Mouse (Mus musculus) right cerebral cortex, adult 2 months (tissue): ENCODE measurements around the gene Hvcn1.
"Not testable (repeated sequence)": the region's sequence is repeated elsewhere in the genome, so short reads cannot be mapped to it uniquely, and the experiment has no call there.

Experiments
- DNase-seq, 2 experiments: peaks; one replicate each; pipeline ENCODE4 v3.0.0; 2021 to 2022; ENCODE audit warnings: low spot score in 2 of 2

The Hvcn1 gene

DNA sequence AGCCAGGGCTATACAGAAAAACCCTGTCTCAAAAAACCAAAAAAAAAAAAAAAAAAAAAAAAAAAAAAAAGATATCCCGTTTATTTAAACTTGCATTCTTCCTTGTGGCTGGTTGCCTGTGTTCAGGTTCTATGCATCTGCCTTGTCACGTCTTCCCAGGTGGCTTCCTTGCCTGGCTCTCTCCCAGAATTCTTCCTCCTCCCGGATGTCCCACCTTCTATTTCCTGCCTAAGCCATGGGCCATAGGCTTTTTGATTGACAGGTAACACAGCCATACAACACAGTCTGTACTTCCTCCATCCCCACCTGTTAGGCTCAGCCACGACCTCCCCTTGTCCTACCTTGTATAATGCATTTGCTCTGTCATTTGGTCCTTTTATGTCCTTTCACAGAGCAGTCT lies at the start of gene Hvcn1:
Gene Hvcn1, plus strand, starts transcription at position 330 of the 400 bp plus-strand sequence.
- DNase-seq: no peak

DNA sequence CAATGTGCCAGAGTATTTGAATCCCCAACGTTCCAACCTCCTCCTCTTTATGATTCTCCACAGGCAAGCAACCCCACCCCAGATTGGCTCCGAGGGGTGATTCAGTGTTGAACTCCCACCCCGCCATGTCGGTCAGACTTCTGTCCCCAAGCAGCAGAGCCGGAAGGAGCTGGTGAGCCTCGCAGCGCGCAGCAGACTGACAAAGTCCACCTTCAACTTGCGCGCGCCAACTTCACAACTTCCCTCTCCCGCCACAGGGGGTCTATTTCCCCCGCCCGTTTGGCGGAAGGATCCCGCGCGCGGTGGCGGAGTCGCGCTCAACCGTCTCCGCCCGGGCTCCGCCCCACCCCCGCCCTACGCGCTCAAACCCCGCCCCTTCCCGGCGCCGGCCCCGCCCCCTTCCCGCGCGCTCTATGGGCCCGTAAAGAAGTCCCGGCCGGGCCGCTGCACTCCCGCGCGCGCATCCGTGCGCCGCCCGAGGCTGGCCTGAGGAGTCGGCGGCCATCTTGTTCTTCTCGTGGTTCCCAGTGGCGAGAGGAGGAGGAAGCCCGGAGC lies 48.7 kb upstream of the Hvcn1 start, which contains the start of gene Ppp1cc:
Gene Ppp1cc, plus strand, starts transcription at position 452 of the 555 bp plus-strand sequence.
- peak; percentile 84 to 89 for DNase-seq

DNA sequence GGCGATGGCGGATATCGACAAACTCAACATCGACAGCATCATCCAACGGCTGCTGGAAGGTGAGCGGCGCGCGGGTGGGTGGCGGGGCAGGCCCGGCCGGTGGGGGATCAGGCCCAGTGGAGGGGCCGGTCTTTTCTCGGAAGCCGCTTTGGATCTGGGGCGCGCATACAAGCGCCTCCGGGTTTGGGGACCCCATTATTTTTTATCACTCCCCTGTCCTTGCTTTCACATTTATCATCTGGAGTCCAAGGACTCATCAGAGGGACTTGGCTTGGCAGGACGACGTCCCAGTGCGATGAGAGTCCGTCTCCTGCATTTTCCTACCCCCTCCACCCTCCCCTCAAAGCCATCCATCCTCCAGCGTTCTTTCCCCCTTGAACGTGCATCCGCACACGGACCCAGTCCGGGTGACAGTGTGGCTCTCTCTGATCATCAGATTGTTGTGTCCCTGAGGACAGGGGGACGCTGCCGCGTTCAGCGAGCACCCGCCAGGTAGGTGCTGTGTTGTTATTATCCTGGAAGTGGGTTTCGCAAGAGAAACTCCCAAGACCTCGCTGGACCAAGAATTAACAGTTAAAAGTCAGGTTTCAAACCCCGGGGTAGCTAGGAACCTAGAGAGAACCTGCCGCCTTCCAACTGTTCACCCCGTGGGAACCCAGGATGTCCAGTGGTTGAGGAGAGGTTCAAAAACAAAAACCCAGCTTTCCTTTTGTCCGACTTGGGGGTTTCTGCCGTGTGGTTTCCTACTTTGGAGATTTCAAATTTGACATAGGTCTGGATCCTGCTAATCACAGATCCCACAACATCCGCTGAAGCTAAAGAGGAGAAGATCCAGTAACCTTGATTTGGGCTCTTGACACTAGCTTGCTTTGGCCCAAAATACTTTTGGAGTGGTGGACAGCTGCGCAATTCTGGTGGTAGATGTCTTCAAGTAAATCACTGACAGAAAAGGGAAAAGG lies 47.8 kb upstream of the Hvcn1 start:
- no peak for DNase-seq

DNA sequence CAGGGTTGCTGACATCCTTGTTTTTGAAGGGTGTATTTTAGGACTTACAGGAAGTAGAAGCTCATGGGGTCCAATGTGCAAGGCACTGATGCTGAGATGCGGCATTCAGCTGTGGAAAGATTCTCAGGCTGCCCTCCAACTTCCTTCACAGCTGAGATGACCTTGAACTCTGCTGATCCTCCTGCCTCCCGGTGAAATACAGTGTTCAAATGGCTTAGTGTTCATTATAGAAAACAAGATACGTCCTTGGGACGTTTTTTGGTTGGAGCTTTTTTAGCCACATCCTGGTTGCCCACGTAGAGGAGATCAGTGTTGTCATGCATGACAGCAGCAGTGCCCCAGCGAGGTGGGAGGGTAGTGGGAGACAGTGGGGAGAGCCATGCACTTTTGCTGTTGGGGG lies 43.4 kb upstream of the Hvcn1 start:
- DNase-seq: no peak

DNA sequence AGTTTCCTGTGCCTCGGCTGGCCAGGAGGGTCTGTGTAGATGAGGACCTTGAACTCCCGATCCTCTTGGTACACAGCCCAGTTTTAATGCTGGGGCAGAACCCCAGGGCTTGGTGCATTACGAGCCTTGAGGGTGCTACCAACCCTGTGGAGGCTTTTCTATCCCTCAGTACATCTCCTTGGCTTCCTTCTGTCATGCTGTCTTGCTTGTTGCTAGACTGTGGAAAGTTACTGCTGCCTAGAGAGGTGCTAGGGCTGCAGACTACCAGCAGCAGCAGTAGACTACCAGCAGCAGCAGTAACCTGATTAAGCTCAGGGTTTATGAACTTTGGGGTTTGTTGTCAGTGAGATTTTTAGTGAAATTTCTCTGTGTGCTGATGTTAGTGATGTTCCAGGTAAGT lies 42.6 kb upstream of the Hvcn1 start:
- no peak for DNase-seq

DNA sequence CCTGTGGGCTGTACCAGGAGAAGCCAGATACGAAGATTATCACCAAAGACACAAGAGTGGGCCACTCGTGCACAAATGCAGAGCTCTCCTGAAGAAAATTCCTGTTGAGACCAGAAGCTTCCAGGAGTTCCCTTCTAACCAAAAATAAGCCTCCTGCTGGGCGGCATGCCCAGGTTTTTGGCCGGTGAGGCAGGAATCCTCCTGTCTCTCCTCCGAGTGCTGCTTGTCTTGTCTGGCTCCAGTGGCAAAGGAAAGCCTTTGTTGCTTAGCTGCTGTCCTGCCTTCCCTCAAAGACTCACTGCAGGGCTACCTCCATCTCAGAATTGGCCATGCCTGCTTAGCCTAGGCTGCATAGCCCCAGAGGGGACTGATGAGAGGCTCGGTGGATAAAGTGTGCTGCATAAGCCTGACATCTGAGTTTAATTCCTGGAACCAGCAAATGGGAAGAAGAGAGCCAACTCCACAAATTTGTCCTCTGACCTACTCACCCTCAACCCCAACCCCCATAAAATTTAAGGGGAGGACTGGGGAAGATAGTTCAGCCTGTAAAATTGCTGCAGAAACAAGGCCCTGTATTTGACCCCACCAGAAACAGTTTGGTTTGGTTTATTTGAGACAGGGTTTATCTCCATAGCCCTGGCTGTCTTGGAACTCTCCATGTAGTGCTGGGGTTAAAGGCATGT lies 41.2 kb upstream of the Hvcn1 start:
- DNase-seq: peak; percentile 64 to 68

DNA sequence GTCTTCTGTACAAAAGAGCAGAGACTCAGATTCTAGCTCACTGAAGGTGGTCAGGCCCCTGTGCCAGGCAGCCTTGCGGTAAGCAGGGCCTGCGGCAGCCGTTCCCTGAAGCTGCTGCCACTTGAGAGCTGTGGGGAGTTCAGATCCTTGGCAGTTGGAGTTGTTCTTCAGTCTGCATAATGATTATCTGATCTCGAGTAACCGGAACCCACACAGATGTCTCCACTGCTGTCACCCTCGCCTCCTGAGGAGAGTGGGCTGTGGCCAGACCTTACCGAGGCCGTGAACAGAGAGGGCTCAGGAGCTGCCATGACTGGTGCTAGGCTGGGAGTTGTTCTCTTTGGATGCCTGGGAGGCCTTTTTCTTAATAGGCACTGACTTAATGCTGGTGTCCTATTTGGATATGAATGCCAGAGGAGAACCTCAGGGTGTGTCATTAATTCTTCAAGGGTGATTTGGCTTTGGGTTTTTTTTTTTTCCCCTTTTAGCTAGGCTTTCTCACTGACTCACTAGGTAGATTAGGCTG lies 39.9 kb upstream of the Hvcn1 start:
- no peak for DNase-seq

DNA sequence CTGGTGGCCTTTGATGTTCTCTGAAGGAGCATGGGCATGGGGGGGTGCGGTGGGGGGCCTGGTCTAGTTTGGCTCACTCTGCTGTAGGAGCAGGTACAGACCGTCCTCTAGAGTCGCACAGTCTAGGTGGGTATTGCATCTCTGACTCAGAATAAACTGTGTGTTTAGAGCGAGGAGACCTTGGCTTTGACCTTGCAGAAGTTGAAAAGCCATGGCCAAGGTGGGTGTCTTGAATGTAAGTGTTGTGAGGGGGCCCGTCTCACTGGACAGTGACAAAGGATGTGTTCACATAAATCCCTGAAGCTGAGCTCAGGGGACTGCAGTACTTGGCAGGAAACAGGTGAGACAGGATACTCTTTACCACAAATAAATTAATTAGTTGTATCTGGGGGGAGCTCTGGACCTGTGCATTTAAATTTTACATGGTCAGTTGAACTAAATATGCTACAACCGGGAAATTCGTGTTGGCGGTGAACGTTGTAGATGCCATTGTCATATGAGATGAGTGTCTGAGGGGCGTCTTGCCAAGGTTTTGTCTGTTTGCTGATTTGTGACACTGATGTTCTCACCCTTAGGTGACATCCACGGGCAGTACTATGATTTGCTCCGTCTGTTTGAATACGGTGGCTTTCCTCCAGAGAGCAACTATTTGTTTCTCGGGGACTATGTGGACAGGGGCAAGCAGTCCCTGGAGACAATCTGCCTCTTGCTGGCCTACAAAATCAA lies 38.1 kb upstream of the Hvcn1 start:
- DNase-seq: no peak

DNA sequence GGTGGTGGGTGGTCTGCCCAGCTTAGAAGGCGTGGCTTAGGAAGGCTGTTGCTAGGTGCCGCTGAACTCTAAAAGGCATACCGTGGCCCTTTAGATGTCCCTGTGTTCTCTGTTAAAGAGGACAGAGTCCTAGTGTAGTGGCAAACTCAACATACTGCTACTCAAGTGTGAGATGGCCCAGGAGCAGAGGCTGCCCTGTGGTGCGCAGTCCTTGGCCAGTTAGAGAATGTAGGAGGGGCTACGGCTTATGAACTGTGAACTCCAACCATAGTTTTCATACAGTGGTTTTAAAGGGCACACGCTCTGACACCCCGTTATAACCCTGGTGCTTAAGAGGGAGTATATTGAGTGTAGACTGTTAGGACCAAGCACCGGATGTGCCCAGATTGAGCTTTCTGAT lies 35.5 kb upstream of the Hvcn1 start:
- DNase-seq: no peak

DNA sequence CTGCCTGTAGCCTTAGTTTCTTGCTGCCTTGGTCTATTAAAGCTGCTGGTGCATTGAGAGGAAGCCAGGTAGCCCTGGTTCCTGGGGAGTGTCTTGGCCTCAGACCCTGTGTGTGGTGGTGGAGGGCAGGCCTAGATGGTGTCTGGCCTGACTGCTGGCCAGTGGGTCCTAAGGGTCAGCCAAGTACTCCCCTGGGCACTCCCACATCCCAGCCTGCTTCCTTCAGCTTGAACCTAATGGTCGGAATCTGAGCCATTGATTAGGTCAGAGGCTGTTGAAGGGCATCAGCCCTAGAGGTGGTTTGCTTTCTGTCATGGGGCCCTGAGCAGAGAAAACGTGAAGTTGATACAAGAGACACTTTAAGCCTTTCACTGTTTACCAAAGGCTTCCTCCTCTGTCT lies 31.2 kb upstream of the Hvcn1 start:
- no peak for DNase-seq

DNA sequence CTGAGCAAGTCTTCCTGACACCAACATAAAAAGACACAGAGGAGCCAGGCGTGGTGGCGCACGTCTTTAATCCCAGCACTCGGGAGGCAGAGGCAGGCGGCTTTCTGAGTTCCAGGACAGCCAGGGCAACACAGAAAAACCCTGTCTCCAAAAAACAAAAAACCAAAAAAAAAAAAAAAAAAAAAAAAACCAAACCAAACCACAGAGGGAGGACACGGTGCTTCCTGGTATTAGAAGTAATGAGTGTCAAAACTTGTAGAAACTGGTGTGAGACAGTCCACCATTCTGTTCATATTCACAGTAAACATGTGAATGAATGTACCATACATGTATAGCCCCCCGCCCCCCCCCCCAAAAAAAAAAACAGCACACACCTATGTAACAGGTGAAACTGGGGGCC lies 30.6 kb upstream of the Hvcn1 start:
- DNase-seq: no peak

DNA sequence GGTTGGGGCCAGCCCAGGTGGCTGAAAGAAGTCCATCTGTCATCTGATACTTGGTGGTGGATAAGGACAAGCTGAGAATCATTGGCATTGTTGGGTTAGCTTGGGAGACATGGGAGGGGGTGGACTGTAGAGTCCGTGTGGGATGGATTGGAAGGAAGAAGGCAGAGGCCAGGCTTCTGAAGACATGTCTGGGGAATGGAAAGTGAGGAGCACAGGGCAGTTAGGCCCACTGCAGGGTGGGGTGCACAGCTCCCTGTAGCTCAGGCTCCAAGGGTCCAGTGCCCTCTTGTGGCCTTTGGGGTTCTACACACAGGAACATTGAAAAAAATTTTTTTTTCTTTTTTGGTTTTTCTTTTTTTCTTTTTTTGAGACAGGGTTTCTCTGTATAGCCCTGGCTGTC lies 30.2 kb upstream of the Hvcn1 start:
- no peak for DNase-seq

DNA sequence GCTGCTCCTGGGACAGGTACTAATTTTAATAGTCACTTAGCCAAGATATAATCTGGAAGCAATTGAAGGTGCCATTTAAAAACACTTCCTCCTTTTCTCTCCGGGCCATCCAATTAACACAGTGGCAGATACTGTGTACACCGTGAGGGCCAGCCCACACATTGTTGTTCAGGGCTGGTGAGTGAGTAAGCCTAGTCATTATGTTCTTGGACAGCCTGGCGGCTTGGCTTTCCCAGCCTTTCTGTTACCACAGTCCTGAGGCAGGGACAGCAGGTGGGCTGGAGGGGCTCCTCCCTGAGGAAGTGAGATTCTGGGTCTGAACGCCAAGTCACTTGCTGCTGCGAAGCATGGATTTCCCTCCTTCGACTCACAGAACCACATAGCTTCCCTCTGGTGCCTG lies 26.9 kb upstream of the Hvcn1 start:
- no peak for DNase-seq

DNA sequence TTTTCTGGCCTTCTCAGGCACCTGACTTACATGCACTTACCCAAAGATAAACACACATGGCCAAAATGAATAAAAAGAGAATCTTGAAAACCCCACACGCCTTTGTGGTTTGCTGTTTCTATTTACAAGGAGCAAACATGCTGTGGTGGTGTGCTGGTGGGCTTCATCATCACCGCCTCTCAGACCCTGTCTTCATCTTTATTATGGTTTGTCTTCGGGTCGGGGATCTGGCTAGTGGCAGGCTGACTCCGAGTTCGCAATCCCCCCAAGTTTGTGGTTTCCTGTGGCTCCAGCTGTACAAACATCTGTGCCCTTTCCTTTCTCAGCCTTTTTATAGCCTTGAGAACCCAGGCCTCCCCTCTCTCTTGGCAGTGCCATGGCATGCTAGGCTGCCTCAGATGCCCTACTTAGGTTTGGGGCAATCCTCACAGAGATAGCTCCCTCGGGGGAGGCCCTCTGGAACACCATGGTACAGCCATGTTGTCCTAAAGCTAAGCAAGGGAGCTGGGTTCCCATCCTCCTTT lies 22.3 kb upstream of the Hvcn1 start:
- no peak for DNase-seq

DNA sequence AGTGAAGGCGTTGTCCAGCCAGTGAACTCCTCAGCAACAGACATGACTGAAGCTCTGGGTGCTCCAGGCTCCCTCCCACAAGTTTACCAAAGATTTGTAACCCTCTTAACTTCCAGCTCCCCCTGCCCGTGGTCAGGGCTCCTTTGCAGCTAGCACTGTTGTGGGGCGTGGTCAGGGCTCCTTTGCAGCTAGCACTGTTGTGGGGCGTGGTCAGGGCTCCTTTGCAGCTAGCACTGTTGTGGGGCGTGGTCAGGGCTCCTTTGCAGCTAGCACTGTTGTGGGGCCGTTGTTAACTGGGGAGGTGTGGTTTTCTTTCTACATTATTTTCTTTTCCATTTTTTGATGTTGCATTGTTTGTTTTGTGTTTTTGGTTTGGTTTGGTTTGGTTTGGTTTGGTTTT lies 21.7 kb upstream of the Hvcn1 start:
- not testable (repeated sequence) for DNase-seq

DNA sequence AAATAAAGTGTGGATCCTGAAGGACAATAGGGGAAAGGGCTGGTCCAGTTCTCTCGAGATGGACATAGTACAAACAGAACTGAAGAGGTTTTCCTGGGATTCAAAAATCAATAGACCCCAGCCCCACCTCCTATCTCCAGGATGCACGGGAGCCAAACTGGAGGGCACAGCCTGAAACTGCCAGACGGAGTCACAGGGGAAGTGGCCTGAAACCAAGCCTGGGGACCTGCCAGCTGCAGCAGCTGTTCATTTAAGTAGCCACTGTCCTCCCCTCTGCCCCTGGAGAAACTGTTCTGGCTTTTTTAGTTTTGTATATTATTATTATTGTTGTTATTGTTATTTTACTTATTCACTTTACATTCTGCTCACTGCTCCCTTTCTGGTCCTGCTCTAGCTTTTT lies 17.5 kb upstream of the Hvcn1 start:
- DNase-seq: no peak

DNA sequence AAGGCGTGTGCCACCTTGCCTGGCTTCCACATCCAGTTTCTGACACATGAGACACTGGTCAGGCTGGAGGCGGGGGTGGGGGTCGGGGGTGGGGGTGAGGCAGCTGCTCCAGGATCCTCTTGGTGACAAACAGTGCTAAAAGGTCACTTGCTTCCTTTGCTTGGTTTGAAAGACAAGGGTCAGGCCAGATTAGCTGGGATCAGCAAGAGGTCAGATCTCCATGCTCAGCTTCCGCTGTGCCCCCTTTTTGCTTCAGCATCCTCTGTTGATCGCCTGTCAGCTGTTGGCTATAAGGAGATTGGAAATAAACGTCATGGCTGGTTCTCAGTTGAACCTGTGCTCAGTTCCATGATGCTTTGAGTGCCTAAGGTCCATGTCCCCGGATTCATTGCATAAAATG lies 16.1 kb upstream of the Hvcn1 start:
- DNase-seq: no peak

DNA sequence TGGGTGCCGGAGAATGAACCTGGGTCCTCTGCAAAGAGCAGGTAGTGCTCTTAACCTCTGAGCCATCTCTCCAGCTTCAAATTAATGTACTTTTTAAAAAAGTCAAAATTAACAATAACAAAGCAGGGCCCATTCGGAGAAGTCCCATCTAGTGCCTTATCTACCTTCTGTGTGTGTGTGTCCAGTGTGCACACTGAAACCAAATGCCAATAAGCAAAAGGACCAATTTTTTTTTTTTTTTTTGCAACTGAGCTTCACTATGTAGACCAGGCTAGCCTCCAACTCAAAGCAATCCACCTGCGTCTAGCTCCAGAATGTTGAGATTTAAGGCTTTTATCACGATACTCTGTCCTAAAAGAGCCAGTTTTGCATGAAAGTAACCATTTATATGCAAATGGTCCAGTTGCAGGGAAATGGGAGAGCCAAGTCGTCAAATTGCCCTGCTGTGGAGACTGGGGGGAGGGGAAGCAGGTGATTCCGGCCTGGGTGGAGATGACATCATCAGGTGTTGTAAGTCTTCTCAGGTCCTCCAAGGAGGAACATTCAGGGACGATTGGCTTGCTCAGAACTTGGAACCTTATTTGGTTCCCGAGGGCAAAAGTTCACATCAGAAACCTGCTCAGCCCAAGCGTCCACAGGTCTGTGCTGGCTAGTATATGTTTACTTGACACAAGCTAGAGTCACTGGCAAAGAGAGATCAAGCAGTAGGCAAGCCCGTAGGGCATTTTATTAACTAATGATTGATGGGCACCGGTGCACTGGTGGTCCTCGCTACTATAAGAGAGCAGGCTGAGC lies 15.1 kb upstream of the Hvcn1 start:
- no peak for DNase-seq

DNA sequence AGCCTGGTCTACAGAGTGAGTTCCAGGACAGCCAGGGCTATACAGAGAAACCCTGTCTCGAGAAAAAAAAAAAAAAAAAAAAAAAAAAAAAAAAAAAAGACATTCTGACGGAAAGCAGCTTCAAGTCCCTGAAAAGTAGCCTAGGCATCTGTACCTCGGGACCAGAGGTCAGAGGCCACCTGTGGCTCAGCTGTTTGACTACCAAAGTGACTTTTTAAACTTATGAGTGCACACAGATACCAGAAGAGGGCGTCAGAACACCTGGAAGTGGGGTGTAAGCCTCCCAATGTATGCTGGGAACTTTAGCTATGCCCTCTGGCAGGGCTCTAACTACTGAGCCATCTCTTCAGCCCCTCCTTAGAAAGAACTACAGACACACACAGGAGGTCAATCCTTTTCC lies 14.3 kb upstream of the Hvcn1 start:
- DNase-seq: no peak

DNA sequence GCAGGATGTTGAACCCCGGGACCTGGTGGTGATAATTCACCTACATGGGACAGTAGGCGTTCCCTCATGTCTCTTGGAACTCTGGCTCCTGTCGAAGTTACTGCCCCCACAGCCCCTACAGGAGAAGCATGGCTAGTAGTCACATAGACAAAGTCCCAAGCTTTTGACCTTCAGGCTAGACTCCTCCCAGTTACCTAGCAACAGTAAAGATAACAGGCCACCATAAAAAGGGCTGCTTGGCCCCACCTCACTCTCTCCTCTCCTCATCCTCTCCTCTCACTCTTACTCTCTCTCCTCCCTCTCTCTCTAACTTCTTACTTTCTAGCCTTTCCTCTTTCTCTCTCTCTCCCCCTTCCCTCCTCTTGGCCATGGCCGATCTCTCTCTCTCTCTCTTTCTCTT lies 5.7 kb upstream of the Hvcn1 start:
- DNase-seq: no peak

DNA sequence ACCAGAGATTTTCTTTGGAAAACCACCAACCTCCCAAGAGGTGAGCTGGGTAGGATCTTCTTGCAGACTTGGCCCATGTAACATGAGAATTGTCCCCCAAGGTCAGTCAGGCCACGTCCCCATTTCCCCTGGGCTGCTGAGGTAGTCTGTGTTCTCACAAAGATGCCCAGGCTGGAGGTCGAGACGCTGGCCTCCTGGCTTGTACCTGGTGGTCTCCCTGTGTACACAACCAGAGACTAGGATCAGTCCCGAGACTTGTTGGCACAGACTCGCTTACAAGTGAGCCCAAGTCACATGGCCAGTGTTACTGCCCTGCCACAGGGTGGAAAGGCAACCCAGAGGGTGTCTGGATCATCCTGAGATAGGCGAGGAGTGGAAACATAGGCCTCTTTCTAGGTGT lies 4.7 kb upstream of the Hvcn1 start:
- no peak for DNase-seq
